Mouse (Mus musculus) E14TG2a.4 (cell line): ENCODE measurements at regions not wholly inside any gene's neighbourhood (a gene's known extent, or its start where the extent isn't known, plus 50 kb on each side); places are given as distances from the start of the nearest gene placed in this dataset.

Experiments
- CTCF ChIP-seq: conservative IDR thresholded peaks from 2 replicates; pipeline ENCODE4 v1.5.1; 2014; ENCODE audit warnings: low read length
- NANOG ChIP-seq: IDR thresholded peaks from 2 replicates; pipeline ENCODE4 v1.6.1; 2014; ENCODE audit warnings: borderline replicate concordance, low read length, mixed read lengths
- POU5F1 ChIP-seq: IDR thresholded peaks from 2 replicates; pipeline ENCODE4 v1.6.1; 2014; ENCODE audit warnings: low read length, borderline replicate concordance

- TF ChIP-seq CTCF (no peak), NANOG (no peak), POU5F1 (no peak)
These were observed 97.9 kb downstream of the Dkk1 start for GRCm38 (mm10) chr19:30451543-30451920.
